Mouse (Mus musculus): ENCODE data around the gene Grm4. TPM values are rescaled to one million over a fixed set of nuclear protein-coding genes. Genes with fewer than 3 reads are reported as not detected.
"Not testable (repeated sequence)": the region's sequence is repeated elsewhere in the genome, so short reads cannot be mapped to it uniquely, and the experiment has no call there.

Grm4 gene
- polyA plus RNA-seq, 1 experiment from 2014 or later, result not detected

DNA sequence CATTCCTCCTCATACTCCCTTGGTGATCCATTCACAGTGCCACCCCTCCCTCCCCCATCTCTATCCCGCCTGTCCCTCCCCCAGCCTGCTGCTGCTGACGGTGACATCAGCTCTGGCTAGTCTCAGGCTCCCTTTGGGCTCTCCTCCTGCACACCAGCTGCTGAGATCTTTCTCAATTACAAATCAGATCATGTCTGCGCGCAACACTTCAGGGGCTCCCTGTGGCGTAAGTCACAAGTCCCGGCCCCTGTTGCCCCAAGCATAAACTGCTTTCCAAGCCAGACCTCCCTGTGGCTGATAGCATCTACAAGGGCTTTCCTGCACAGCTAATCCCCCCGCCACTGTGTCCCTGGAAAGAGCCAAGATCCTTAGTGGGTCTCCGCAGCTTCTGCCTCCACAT, 128.3 kb downstream of the Grm4 start:
- no peaks in the 10 kb centered on the region for H3K27me3 ChIP-seq (ENCODE audit: control insufficient read depth, insufficient read depth, low read depth, low read length)
- no peak for ATAC-seq (ENCODE audit: low read depth)
- H3K9ac ChIP-seq (ENCODE audit: low read depth, low read length), result no peak overlapping the region
- WGBS (ENCODE audit: insufficient replicate concordance), result 55% methylated on average over 8 of the region's 8 CpGs
- no peaks in the 10 kb centered on the region for H3K9me3 ChIP-seq (replicated peaks; ENCODE audit: control insufficient read depth, low read length)
- no peaks in the 10 kb centered on the region for H3K4me1 ChIP-seq (ENCODE audit: control insufficient read depth, low read depth, low read length)
- no peak overlapping the region for H3K4me3 ChIP-seq (ENCODE audit: low read depth, low read length)
- no peak overlapping the region for H3K27ac ChIP-seq (ENCODE audit: low read length)
- H3K36me3 ChIP-seq (ENCODE audit: control insufficient read depth, insufficient read depth), result no peaks in the 10 kb centered on the region
- no peak overlapping the region for H3K4me2 ChIP-seq (ENCODE audit: low read depth, low read length)

DNA sequence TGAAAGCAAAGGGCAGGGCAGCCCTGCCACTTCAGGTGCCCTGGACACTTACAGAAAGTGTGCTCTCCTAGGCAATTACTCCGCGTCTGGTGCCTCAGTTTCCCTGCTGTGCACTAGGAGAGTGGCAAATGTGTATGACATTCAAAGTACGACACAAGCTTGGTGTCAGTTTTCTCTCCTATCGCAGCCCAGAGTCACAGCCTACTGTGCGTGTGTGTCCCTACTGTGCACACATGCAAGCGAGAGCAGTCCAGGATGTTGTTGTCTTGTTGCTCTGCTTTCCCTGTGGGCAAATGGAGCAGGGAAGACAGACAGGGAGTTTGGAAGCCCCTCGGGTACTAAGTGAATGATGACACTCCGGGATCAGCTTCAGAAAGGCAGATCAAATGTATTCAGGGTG, 131.2 kb downstream of the Grm4 start:
- WGBS (ENCODE audit: insufficient replicate concordance), result 69% methylated on average over 8 of the region's 8 CpGs
- no peaks in the 10 kb centered on the region for H3K9me3 ChIP-seq (replicated peaks; ENCODE audit: control insufficient read depth, low read length)
- no peak overlapping the region for H3K27ac ChIP-seq (ENCODE audit: low read length)
- no peaks in the 10 kb centered on the region for H3K36me3 ChIP-seq (ENCODE audit: control insufficient read depth, insufficient read depth)
- H3K4me1 ChIP-seq (ENCODE audit: control insufficient read depth, low read depth, low read length), result no peaks in the 10 kb centered on the region
- ATAC-seq (ENCODE audit: low read depth), result no peak
- no peak overlapping the region for H3K4me3 ChIP-seq (ENCODE audit: low read depth, low read length)
- no peak overlapping the region for H3K4me2 ChIP-seq (ENCODE audit: low read depth, low read length)
- H3K9ac ChIP-seq (ENCODE audit: low read depth, low read length), result no peak overlapping the region
- no peaks in the 10 kb centered on the region for H3K27me3 ChIP-seq (ENCODE audit: control insufficient read depth, insufficient read depth, low read depth, low read length)

DNA sequence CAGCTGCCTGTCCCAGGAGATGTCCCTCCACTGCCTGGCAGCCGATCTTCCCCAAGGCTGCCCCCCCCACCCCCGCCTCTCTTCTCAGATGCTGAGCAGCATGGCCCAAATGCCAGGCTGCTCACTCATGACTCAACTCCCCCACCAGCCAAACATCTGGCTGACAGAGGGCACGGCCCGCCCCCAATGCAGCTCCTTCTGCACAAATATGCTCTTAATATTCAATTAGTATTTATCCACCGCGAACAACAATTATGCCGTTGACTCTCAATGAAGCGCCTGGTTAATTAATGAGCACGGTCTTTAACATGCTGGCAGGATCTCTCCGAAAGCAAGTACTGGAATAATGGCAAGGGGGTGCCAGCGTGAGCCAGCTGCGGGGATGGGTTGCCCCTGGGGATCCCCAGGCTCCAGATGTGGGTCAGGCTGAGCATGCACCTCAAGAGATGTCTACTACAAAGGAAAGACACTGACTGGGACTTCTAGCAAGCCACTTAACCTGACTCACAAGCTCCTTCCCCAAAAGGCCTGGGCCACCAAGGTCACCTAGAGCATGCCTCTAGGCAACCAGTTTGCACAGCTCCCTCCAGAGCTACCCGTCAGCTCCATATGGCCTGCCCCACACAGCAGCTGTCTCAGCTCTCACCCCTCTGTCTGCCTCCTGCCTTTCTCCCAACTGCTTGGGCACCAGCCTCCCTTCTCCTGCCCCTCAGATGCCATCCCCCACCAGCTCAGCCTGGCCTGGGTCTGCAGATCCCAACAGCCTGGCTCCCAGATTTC, 131.8 kb downstream of the Grm4 start:
- WGBS (ENCODE audit: insufficient replicate concordance), result 69% methylated on average over 13 of the region's 13 CpGs
- no peak overlapping the region for H3K27ac ChIP-seq (ENCODE audit: low read length)
- H3K4me2 ChIP-seq (ENCODE audit: low read depth, low read length), result no peak overlapping the region
- no peaks in the 10 kb centered on the region for H3K36me3 ChIP-seq (ENCODE audit: control insufficient read depth, insufficient read depth)
- no peak for ATAC-seq (ENCODE audit: low read depth)
- no peaks in the 10 kb centered on the region for H3K27me3 ChIP-seq (ENCODE audit: control insufficient read depth, insufficient read depth, low read depth, low read length)
- no peaks in the 10 kb centered on the region for H3K4me1 ChIP-seq (ENCODE audit: control insufficient read depth, low read depth, low read length)
- no peak overlapping the region for H3K4me3 ChIP-seq (ENCODE audit: low read depth, low read length)
- H3K9me3 ChIP-seq (replicated peaks; ENCODE audit: control insufficient read depth, low read length), result no peaks in the 10 kb centered on the region
- no peak overlapping the region for H3K9ac ChIP-seq (ENCODE audit: low read depth, low read length)

DNA sequence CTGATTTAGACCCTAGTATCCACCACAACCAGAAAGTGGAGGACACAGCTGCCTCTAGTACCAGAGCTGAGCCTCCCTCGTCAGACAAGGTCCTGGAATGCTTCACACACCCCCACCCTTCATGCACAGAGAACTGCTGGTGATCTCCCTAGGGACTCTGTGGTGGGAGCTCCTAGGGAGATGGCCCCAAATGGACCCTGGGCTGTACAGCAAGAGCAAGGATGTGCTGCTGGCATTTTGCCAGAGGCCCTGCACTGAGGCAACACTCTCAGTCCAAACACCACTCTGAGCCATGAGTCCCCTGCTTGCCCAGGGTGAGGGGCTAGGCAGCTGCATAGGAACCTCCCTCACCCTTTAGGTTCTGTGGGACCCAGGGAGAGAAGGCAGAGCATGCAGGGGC, 134.8 kb downstream of the Grm4 start:
- Histone ChIP-seq H3K27ac (ENCODE audit: low read length) (no peak overlapping the region), H3K27me3 (ENCODE audit: control insufficient read depth, insufficient read depth, low read depth, low read length) (no peaks in the 10 kb centered on the region), H3K36me3 (ENCODE audit: control insufficient read depth, insufficient read depth) (no peaks in the 10 kb centered on the region), H3K4me1 (ENCODE audit: control insufficient read depth, low read depth, low read length) (no peaks in the 10 kb centered on the region), H3K9ac (ENCODE audit: low read depth, low read length) (no peak overlapping the region), H3K4me3 (ENCODE audit: low read depth, low read length) (no peak overlapping the region), H3K9me3 (replicated peaks; ENCODE audit: control insufficient read depth, low read length) (no peaks in the 10 kb centered on the region), H3K4me2 (ENCODE audit: low read depth, low read length) (no peak overlapping the region)
- ATAC-seq (ENCODE audit: low read depth), result no peak
- WGBS (ENCODE audit: insufficient replicate concordance), result 31% methylated on average over 1 of the region's 1 CpGs

DNA sequence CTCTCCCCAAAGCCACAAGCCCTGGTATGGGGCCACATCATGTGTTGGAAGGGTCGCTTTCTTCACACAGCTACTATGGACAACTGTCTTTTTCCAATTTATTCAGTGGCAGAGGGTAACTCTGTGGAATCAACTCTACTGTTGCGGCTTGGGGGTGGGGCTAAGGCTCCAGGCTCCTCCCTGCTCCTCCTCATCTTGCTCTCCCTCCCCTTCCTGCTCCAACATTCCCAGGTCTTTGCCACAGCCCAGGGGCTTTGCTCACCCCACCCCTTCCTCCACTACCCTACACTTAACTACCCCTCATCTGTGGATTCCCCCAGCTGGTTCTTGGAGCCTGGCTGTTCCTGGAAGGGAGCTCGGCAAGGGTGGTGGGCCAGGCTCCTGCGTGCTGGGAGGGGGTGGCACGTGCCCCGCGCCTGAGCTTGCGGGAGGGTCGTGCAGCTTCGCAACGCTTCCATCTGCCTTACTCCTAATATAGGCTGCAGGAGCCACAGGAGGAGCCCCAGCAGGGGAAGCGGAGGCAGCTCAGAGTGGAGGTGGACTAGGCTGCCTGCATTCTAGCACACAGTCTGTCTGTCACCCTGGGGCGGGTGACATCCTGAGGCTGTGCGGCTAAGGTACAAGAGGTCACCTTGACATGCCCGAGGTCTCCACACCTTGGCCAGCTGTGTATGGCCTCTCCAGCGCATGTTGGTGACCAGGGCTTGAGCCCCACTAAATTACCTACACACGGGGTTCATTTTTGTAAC, 135.5 kb downstream of the Grm4 start:
- H3K27ac ChIP-seq (ENCODE audit: low read length), result no peak overlapping the region
- 40% methylated on average over 17 of the region's 17 CpGs for WGBS (ENCODE audit: insufficient replicate concordance)
- H3K4me3 ChIP-seq (ENCODE audit: low read depth, low read length), result no peak overlapping the region
- H3K4me2 ChIP-seq (ENCODE audit: low read depth, low read length), result no peak overlapping the region
- H3K4me1 ChIP-seq (ENCODE audit: control insufficient read depth, low read depth, low read length), result no peaks in the 10 kb centered on the region
- H3K9ac ChIP-seq (ENCODE audit: low read depth, low read length), result no peak overlapping the region
- no peaks in the 10 kb centered on the region for H3K9me3 ChIP-seq (replicated peaks; ENCODE audit: control insufficient read depth, low read length)
- H3K36me3 ChIP-seq (ENCODE audit: control insufficient read depth, insufficient read depth), result no peaks in the 10 kb centered on the region
- peak; percentile 58; the same call in 1 of the 2 replicates for ATAC-seq (ENCODE audit: low read depth)
- H3K27me3 ChIP-seq (ENCODE audit: control insufficient read depth, insufficient read depth, low read depth, low read length), result no peaks in the 10 kb centered on the region

DNA sequence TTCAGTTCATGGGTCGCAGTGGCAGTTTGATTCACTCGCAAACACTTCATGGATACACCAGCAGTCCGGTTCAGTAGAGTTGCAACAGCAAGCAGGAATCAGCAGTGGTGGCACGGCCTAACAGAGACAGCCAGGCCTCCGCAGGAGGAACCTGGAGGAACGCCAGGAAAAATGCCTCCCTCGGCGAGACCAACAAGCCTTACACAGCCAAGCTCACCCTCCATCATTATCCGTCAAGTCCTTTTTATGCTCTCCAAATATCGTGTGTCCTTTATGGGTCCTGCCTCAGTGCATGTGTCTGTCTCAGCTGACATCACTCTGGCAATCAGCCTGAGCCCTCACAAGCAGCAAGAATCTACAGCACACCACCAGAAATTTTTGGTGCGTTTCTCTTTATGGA, 138.3 kb downstream of the Grm4 start:
- no peaks in the 10 kb centered on the region for H3K9me3 ChIP-seq (replicated peaks; ENCODE audit: control insufficient read depth, low read length)
- ATAC-seq (ENCODE audit: low read depth), result no peak
- no peaks in the 10 kb centered on the region for H3K27me3 ChIP-seq (ENCODE audit: control insufficient read depth, insufficient read depth, low read depth, low read length)
- no peak overlapping the region for H3K9ac ChIP-seq (ENCODE audit: low read depth, low read length)
- H3K36me3 ChIP-seq (ENCODE audit: control insufficient read depth, insufficient read depth), result no peaks in the 10 kb centered on the region
- 69% methylated on average over 11 of the region's 11 CpGs for WGBS (ENCODE audit: insufficient replicate concordance)
- H3K4me3 ChIP-seq (ENCODE audit: low read depth, low read length), result no peak overlapping the region
- H3K4me2 ChIP-seq (ENCODE audit: low read depth, low read length), result no peak overlapping the region
- no peaks in the 10 kb centered on the region for H3K4me1 ChIP-seq (ENCODE audit: control insufficient read depth, low read depth, low read length)
- H3K27ac ChIP-seq (ENCODE audit: low read length), result no peak overlapping the region

DNA sequence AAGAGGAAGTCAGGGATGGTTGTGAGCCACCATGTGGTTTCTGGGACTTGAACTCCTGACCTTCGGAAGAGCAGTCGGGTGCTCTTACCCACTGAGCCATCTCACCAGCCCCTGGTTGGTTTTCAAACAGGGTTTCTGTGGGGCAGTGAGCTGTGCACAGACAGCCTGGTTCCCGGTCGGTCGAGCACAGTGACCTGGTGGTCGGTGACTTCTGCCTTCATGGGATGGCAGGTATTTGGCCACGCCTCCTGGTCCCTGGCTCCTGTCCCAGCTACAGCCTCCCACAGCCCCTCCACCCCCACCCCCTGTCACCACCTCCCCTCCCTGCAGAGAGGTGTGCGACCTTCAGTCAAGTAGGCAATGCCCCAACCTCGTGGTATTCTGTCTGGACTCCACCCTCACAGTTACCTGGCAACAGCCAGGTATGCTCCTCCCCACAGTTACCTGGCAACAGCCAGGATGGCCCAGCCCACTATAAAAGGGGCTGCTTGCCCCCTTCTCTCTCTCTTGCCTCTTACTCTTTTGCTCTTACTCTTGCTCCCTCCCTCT, 140.2 kb downstream of the Grm4 start:
- not testable (repeated sequence) for H3K9ac ChIP-seq (ENCODE audit: low read depth, low read length); H3K4me1 ChIP-seq (ENCODE audit: control insufficient read depth, low read depth, low read length); H3K36me3 ChIP-seq (ENCODE audit: control insufficient read depth, insufficient read depth); ATAC-seq (ENCODE audit: low read depth); H3K27ac ChIP-seq (ENCODE audit: low read length); H3K4me2 ChIP-seq (ENCODE audit: low read depth, low read length); H3K9me3 ChIP-seq (replicated peaks; ENCODE audit: control insufficient read depth, low read length); H3K27me3 ChIP-seq (ENCODE audit: control insufficient read depth, insufficient read depth, low read depth, low read length); H3K4me3 ChIP-seq (ENCODE audit: low read depth, low read length)
- WGBS (ENCODE audit: insufficient replicate concordance), result 48% methylated on average over 9 of the region's 9 CpGs

DNA sequence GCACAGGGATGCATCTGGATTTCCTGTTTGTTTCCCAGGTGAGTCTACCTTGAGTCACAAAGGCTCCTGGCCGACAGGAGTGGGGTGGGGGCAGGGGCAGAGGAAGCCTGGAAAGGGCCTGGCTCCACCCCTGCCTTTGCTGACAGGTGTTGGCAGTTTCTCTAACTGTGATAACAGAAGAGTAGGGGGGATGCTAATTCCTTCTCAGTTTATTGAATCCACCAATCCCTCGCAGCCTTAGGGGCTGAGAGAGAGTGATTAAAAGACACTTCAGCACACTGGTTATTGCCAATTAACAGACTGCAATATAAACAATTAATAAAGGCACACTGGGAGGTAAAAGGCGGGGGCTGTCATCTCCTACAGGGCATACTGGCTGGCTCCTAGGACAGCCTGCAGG, 142.2 kb downstream of the Grm4 start:
- H3K4me2 ChIP-seq (ENCODE audit: low read depth, low read length), result no peak overlapping the region
- ATAC-seq (ENCODE audit: low read depth), result no peak
- no peak overlapping the region for H3K9ac ChIP-seq (ENCODE audit: low read depth, low read length)
- WGBS (ENCODE audit: insufficient replicate concordance), result 30% methylated on average over 3 of the region's 3 CpGs
- no peaks in the 10 kb centered on the region for H3K9me3 ChIP-seq (replicated peaks; ENCODE audit: control insufficient read depth, low read length)
- H3K4me3 ChIP-seq (ENCODE audit: low read depth, low read length), result no peak overlapping the region
- no peaks in the 10 kb centered on the region for H3K27me3 ChIP-seq (ENCODE audit: control insufficient read depth, insufficient read depth, low read depth, low read length)
- no peaks in the 10 kb centered on the region for H3K4me1 ChIP-seq (ENCODE audit: control insufficient read depth, low read depth, low read length)
- no peak overlapping the region for H3K27ac ChIP-seq (ENCODE audit: low read length)
- H3K36me3 ChIP-seq (ENCODE audit: control insufficient read depth, insufficient read depth), result no peaks in the 10 kb centered on the region

DNA sequence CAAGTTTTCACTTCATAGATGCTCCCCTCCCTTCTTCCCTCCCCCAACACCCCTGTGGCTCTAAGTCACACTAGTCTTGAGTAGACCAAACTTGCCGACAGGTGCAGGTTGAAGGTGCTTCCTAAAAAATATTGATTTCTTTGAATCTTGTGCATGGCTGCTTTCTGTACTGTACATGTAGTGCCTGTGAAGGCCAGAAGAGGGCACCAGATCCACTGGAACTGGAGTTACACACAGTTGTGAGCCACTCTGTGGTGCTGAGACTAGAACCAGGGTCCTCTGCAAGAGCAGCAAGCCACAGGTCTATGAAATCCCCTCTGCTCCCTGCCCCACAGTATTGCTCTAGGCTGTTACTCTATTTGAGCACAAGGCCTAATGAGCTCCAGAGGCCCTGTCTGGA, 144.1 kb downstream of the Grm4 start:
- H3K4me2 ChIP-seq (ENCODE audit: low read depth, low read length), result no peak overlapping the region
- H3K27ac ChIP-seq (ENCODE audit: low read length), result no peak overlapping the region
- no peaks in the 10 kb centered on the region for H3K9me3 ChIP-seq (replicated peaks; ENCODE audit: control insufficient read depth, low read length)
- ATAC-seq (ENCODE audit: low read depth), result no peak
- H3K9ac ChIP-seq (ENCODE audit: low read depth, low read length), result no peak overlapping the region
- H3K4me3 ChIP-seq (ENCODE audit: low read depth, low read length), result no peak overlapping the region
- H3K4me1 ChIP-seq (ENCODE audit: control insufficient read depth, low read depth, low read length), result no peaks in the 10 kb centered on the region
- no peaks in the 10 kb centered on the region for H3K27me3 ChIP-seq (ENCODE audit: control insufficient read depth, insufficient read depth, low read depth, low read length)
- WGBS (ENCODE audit: insufficient replicate concordance), result 88% methylated on average over 1 of the region's 1 CpGs
- H3K36me3 ChIP-seq (ENCODE audit: control insufficient read depth, insufficient read depth), result no peaks in the 10 kb centered on the region

Measured in liver, embryonic 16.5 days (tissue).